Mouse (Mus musculus) kidney, adult 2 months (tissue): ENCODE data around the gene Olfr194. TPM values are rescaled to one million over a fixed set of nuclear protein-coding genes. Genes with fewer than 3 reads are reported as not detected.
"Not testable (repeated sequence)": the region's sequence is repeated elsewhere in the genome, so short reads cannot be mapped to it uniquely, and the experiment has no call there.

Experiments
- DNase-seq: peaks from one replicate; pipeline ENCODE4 v3.0.0; 2021
- H3K27ac ChIP-seq: fragments of 200-500 bp; 2 replicates; pipeline ENCODE4 v1.5.1; 2012; ENCODE audit warnings: low read depth, low read length, control low read depth, inconsistent platforms; ENCODE audit not compliant: insufficient read depth
- H3K27me3 ChIP-seq: fragments of 200-500 bp; replicated peaks from 2 replicates; pipeline ENCODE4 v1.6.1; 2012; ENCODE audit warnings: mild to moderate bottlenecking, moderate library complexity, low read length, inconsistent platforms; ENCODE audit not compliant: control insufficient read depth, insufficient read depth
- H3K36me3 ChIP-seq: fragments of 200-500 bp; 2 replicates; pipeline ENCODE4 v1.6.1; 2012; ENCODE audit warnings: mild to moderate bottlenecking, moderate library complexity, low read length, inconsistent platforms; ENCODE audit not compliant: control insufficient read depth, insufficient read depth
- H3K4me1 ChIP-seq: fragments of 200-500 bp; 2 replicates; pipeline ENCODE4 v1.6.1; 2011; ENCODE audit warnings: low read length; ENCODE audit not compliant: control insufficient read depth, insufficient read depth
- H3K4me3 ChIP-seq: fragments of 200-500 bp; 2 replicates; pipeline ENCODE4 v1.5.1; 2011; ENCODE audit warnings: mild to moderate bottlenecking, low read depth, low read length, control low read depth; ENCODE audit not compliant: insufficient read depth
- CTCF ChIP-seq: fragments of 200-500 bp; conservative IDR thresholded peaks from 2 replicates; pipeline ENCODE4 v1.5.1; 2011; ENCODE audit warnings: low read depth, mild to moderate bottlenecking, control low read depth, low read length, moderate library complexity, mixed read lengths; ENCODE audit not compliant: insufficient read depth, insufficient read length
- POLR2A ChIP-seq: fragments of 200-500 bp; IDR thresholded peaks from one replicate; pipeline ENCODE4 v1.6.1; 2011; ENCODE audit warnings: low read depth, low read length, control low read depth
- WGBS: fragments of 180-500 bp; shearing (Covaris S2); methylation state at CpG from one replicate; pipeline ENCODE4 v1.1.7; 2018; 5-methylcytosine and 5-hydroxymethylcytosine counted together
- polyA plus RNA-seq: library from polyadenylated mRNA; depleted of rRNA; stranded (reverse); fragments of >200 nt; gene quantifications from 2 replicates; pipeline ENCODE4 v1.2.3, GENCODE M21; 2012; rRNA removed

Gene Olfr194
- polyA plus RNA-seq, 1 experiment = not detected

- WGBS = 80% methylated on average over 2 of the region's 2 CpGs
- TF ChIP-seq POLR2A (no peak), CTCF (no peak)
- Histone ChIP-seq H3K4me1 (no peaks in the 10 kb centered on the region), H3K27me3 (no peaks in the 10 kb centered on the region), H3K27ac (no peak overlapping the region), H3K36me3 (no peaks in the 10 kb centered on the region), H3K4me3 (no peak overlapping the region)
- no peak for DNase-seq
Observed at GRCm38 (mm10) chr16:59105312-59105711, 15.6 kb downstream of the Olfr194 start.

- not testable (repeated sequence) for H3K4me3 ChIP-seq, DNase-seq, H3K4me1 ChIP-seq, H3K27me3 ChIP-seq, H3K36me3 ChIP-seq, H3K27ac ChIP-seq
- 38% methylated on average over 1 of the region's 1 CpGs for WGBS
Observed at GRCm38 (mm10) chr16:59089722-59090121, 31.1 kb downstream of the Olfr194 start, which contains the start of gene Olfr191. Gene Olfr191 (minus strand): TSS chr16:59089822.

- H3K27ac ChIP-seq, H3K36me3 ChIP-seq, H3K4me3 ChIP-seq, DNase-seq, H3K27me3 ChIP-seq, H3K4me1 ChIP-seq: not testable (repeated sequence)
- WGBS = 81% methylated on average over 2 of the region's 2 CpGs
Observed at GRCm38 (mm10) chr16:59081113-59081512, 39.8 kb downstream of the Olfr194 start.

- WGBS = 81% methylated on average over 5 of the region's 5 CpGs
- H3K27me3 ChIP-seq = no peaks in the 10 kb centered on the region
- no peak within 1 kb of the TSS for H3K4me3 ChIP-seq
- H3K4me1 ChIP-seq = no peaks in the 10 kb centered on the region
- H3K27ac ChIP-seq = no peak within 1 kb of the TSS
- no peak for DNase-seq
- TF ChIP-seq POLR2A = no peak
- TF ChIP-seq CTCF = no peak
- H3K36me3 ChIP-seq = no peaks in the 10 kb centered on the region
Observed at GRCm38 (mm10) chr16:59077905-59078304, 43.0 kb downstream of the Olfr194 start, which contains the start of gene Olfr190. Gene Olfr190 (minus strand): TSS chr16:59078005.

GRCm38 (mm10) chr16:59073520-59073919 lies 47.3 kb downstream of the Olfr194 start:
- Histone ChIP-seq H3K36me3 (no peaks in the 10 kb centered on the region), H3K4me1 (no peaks in the 10 kb centered on the region), H3K27me3 (no peaks in the 10 kb centered on the region), H3K4me3 (no peak overlapping the region), H3K27ac (no peak overlapping the region)
- WGBS = 59% methylated on average over 1 of the region's 1 CpGs
- TF ChIP-seq POLR2A (no peak), CTCF (no peak)
- no peak for DNase-seq

GRCm38 (mm10) chr16:59071755-59072154 lies 49.1 kb downstream of the Olfr194 start:
- no peaks in the 10 kb centered on the region for H3K36me3 ChIP-seq
- no peaks in the 10 kb centered on the region for H3K27me3 ChIP-seq
- TF ChIP-seq CTCF = no peak
- no peak for TF ChIP-seq POLR2A
- no peak overlapping the region for H3K4me3 ChIP-seq
- no peak for DNase-seq
- H3K4me1 ChIP-seq = no peaks in the 10 kb centered on the region
- H3K27ac ChIP-seq = no peak overlapping the region

Other genes with a start within 250 kb of the Olfr194 start
- gene Olfr177, start 246.3 kb downstream of the Olfr194 start, polyA plus RNA-seq = not detected in 2 replicates
- gene Olfr178, start 229.0 kb downstream of the Olfr194 start, polyA plus RNA-seq = not detected in 2 replicates
- not detected in 2 replicates for gene Olfr181, start 192.3 kb downstream of the Olfr194 start, polyA plus RNA-seq
- not detected in 2 replicates for gene Olfr180, start 191.7 kb downstream of the Olfr194 start, polyA plus RNA-seq
- gene Olfr183, start 125.7 kb downstream of the Olfr194 start, polyA plus RNA-seq = not detected in 2 replicates
- gene Olfr186, start 90.8 kb downstream of the Olfr194 start, polyA plus RNA-seq = not detected in 2 replicates
- not detected in 2 replicates for gene Olfr187, start 81.3 kb downstream of the Olfr194 start, polyA plus RNA-seq
- gene Olfr190, start 43.1 kb downstream of the Olfr194 start, polyA plus RNA-seq = not detected in 2 replicates
- gene Olfr191, start 31.2 kb downstream of the Olfr194 start, polyA plus RNA-seq = not detected in 2 replicates
- not detected in 2 replicates for gene Olfr193, start 9.2 kb downstream of the Olfr194 start, polyA plus RNA-seq
- 0.10 TPM in 1 of 2 replicates, not detected in the other for gene Olfr195, start 26.0 kb upstream of the Olfr194 start, polyA plus RNA-seq
- gene Olfr196, start 49.4 kb upstream of the Olfr194 start, polyA plus RNA-seq = not detected in 2 replicates
- gene Olfr198, start 82.5 kb upstream of the Olfr194 start, polyA plus RNA-seq = not detected in 2 replicates
- gene Olfr199, start 98.7 kb upstream of the Olfr194 start, polyA plus RNA-seq = not detected in 2 replicates
- gene Olfr201, start 151.6 kb upstream of the Olfr194 start, polyA plus RNA-seq = not detected in 2 replicates
- not detected in 2 replicates for gene Olfr202, start 165.7 kb upstream of the Olfr194 start, polyA plus RNA-seq
- not detected in 2 replicates for gene Olfr203, start 177.8 kb upstream of the Olfr194 start, polyA plus RNA-seq
- not detected in 2 replicates for gene Olfr204, start 197.2 kb upstream of the Olfr194 start, polyA plus RNA-seq
- not detected in 2 replicates for gene Olfr205, start 210.1 kb upstream of the Olfr194 start, polyA plus RNA-seq
- not detected in 2 replicates for gene Olfr206, start 228.2 kb upstream of the Olfr194 start, polyA plus RNA-seq
- not detected in 2 replicates for gene Olfr209, start 242.9 kb upstream of the Olfr194 start, polyA plus RNA-seq